Mouse (Mus musculus) left cerebral cortex, adult 18-20 months (tissue): ENCODE data around the gene Zfp458. TPM values are rescaled to one million over a fixed set of nuclear protein-coding genes. Genes with fewer than 3 reads are reported as not detected.
A peak's percentile ranks its signal among the peaks of the same experiment; 100 is the strongest.
"Not testable (repeated sequence)": the region's sequence is repeated elsewhere in the genome, so short reads cannot be mapped to it uniquely, and the experiment has no call there.

Experiments used
- DNase-seq, 2 experiments: peaks; one replicate each; pipeline ENCODE4 v3.0.0; 2021 to 2022; ENCODE audit warnings: low spot score in 2 of 2, mixed read lengths in 1 of 2
- long read RNA-seq, 2 experiments: library from polyadenylated mRNA; stranded (forward); transcript quantifications; one replicate each; pipeline ENCODE4 v2.0.0; 2021
- total RNA-seq, 2 experiments: library from RNA; stranded (reverse); gene quantifications; 2 replicates each; pipeline ENCODE4 v1.2.3; 2021

The Zfp458 gene
- 10 to 100 TPM; 18.7 to 20.4 TPM for total RNA-seq
- long read RNA-seq, experiment 1, full-length matches to known transcripts, result 1 of 2 reads
- long read RNA-seq, experiment 1, partial matches to known transcripts, result 0 of 2 reads
- long read RNA-seq, experiment 1, other reads (novel, unspliced or antisense), result 1 of 2 reads
- long read RNA-seq, experiment 2, result 0 reads

DNA sequence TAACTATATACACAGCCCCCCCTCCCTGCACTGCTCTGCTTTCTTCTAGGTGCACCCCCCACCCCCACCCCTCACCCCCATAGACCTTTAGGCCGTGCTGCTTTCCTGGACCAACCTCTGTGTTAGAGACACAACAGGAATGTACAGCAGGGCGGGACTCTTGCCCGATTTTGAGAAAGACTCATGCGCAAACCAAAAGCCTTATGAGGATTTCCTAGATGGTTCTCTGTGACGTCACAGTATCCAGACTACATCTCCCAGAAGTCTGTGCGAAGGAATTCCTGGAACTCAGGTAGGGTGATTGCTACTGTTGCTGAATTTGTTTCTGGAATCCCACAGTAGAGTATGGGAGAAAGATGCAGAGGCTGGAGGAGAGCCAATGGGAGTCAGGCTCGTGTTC is at the start of gene Zfp458:
Gene Zfp458 (minus strand): TSS at position 153 of the 400 bp plus-strand sequence.
- DNase-seq, result peak; percentile 16 to 27

DNA sequence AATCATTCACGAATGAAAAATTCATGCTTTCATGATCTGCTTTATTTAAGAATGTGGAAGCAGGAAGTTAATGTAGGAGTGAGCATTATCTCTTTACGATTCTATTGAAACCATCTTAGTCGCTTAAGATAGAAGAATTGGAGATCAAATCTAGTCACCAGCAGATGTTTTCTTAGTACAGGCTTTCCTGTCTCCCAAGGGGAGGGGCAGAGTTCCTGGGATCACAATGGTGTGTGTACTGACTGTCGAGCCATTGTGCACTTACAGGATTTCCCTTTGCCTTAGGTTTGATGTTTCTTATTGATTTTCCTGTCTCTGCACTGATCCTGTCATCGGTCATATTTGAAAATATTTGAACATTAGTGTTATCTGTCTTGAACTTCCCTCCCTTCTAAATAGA is 28.5 kb upstream of the Zfp458 start:
- DNase-seq, result peak in 1 of 2 experiments; percentile 2

DNA sequence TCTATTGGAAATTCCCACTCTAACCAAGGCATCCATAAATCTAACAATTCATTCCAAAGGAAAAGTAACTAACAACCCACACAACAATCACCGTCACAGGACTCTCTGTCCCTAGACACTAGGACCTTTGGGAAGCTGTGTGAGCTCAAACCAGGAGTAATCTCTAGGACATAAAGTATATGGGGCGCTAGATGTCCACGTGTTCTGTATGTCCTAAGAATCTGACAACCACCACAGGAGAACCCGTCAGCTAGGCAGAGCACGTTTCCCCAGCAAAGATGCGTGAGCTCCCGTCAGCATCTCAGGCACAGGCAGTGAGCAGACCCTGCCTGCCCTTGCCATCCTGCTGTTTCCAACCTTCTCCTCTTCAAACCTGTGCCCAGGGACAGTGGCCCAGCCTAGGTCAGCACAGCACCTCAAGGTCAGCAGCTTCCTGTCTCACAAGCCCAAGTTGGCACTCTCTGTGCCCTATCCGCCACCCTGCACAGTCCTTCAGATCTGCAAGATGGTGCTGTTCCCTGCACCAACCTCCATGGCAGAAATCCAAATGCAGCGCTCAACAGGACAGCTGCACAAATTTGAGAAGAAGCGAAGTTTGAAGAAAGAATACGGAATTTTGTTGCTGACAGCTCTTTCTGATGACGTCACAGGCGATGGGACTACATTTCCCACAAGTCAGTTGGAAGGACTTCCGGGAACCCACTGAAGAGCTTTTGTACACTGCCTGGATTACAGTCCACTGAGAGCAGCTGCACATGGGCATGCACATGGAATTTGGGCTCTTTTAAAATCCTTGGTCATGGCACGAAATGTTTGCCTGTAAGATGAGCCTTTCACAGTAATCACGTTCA is 27.8 kb upstream of the Zfp458 start, which contains the start of gene Zfp457:
Gene Zfp457 (minus strand): TSS at position 664 of the 851 bp plus-strand sequence.
- peak; percentile 92 for DNase-seq

DNA sequence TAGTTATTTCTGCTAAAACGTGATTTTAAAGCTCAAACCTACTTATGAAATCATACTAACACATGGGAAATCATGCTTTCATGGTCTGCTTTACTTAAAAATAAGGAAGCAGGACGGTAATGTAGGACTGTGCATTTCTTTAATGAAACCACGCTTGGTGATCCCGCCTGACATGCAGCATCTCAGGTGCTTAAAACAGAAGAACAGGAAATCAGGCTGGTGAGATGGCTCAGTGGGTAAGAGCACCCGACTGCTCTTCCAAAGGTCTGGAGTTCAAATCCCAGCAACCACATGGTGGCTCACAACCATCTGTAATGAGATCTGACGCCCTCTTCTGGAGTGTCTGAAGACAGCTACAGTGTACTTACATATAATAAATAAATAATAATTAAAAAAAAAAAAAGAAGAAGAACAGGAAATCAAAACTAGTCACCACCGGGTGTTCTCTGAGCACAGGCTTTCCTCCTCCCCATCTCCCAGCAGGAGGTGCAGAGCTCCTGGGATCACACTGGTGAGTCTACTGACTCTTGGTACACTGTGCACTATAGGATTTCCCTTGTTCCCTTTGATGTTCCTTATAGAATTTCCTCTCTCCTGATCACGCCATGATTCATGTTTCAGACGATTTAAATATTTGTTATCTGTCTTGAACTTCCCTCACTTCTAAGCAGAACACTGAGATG is 8.7 kb downstream of the Zfp458 start:
- DNase-seq, result not testable (repeated sequence)

DNA sequence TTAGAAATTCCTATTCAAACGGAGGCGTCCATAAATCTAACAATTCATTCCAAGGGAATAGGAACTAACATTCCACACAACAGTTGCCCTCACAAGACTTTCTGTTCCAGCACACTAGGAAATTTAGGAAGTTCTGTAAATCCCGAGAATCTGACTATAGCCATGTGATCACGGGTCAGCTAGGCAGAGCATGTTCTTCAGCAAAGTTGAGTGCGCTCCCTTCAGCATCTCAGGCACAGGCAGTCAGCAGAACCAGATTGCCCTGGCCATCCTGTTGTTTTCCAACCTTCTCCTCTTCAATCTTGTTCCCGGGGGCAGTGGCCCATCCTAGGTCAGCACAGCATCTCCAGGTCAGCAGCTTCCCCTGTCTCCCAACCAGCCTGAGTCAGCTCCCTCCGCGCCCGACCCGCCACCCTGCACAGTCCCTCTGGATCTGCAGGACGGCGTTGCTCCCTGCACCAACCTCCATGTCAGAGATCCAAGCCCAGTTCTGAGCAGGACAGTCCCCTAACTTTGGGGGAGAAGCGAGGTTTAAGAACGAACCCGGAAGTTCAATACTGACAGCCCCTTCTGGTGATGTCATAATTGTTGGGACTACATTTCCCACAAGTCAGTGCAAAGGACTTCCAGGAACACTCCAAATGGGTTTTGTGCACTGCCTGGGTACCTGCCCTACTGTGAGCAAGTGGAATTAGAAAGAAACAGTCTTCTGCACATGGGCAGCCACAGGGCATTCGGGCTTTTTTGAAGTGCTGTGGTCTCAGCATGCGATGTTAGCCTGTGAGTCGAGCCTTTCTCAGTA is 9.5 kb downstream of the Zfp458 start:
- DNase-seq, result peak; percentile 71 to 78

DNA sequence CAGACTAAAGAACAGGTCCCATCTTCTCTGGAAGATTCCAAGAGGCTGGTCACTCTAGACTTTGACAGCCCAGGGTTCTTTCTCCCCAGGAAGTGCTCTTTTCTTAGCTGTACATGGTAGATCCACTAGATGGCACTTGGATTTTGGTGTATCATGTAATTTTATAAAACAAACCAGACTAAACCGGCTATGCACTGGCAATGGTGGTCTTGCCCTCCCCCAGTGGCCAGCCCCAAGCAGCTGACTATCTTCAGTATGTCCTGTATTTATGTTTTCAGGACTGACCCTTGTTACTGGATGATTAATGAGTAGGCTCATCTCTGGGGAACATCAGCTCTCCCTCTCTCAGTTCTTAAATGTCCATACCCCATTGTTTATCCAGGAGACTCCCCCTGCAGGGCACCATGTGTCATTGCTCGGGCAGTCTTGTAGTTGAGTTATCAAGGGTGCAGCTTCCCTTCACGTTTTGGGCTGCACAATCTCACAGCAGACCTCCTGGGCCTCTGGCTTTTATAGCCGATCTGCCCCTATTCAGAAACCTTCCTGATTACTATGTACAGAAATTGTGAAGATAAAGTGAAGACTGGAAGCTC is 64.2 kb downstream of the Zfp458 start:
- no peak for DNase-seq

Other genes starting within 250 kb of the Zfp458 start
- gene Zfp712, start 217.3 kb downstream of the Zfp458 start, total RNA-seq, result 1 to 10 TPM; 5.3 to 5.5 TPM
- 1 to 10 TPM; 2.3 to 2.4 TPM for gene Zfp708, start 180.5 kb downstream of the Zfp458 start, total RNA-seq
- 1 to 10 TPM; 3.1 to 3.2 TPM for gene Gm28557, start 169.9 kb downstream of the Zfp458 start, total RNA-seq
- gene Rslcan18, start 162.2 kb downstream of the Zfp458 start, total RNA-seq, result under 1 TPM; 0.21 to 0.30 TPM
- gene Zfp759, start 156.8 kb downstream of the Zfp458 start, total RNA-seq, result 10 to 100 TPM in 1 of 2 experiments, 1 to 10 TPM in 1; 9.5 to 10.1 TPM
- 1 to 10 TPM; 4.3 to 5.5 TPM for gene Rsl1, start 105.3 kb downstream of the Zfp458 start, total RNA-seq
- gene Zfp455, start 84.0 kb downstream of the Zfp458 start, total RNA-seq, result 1 to 10 TPM; 3.1 to 4.5 TPM
- gene Zfp457, start 28.0 kb upstream of the Zfp458 start, total RNA-seq, result 1 to 10 TPM; 5.1 to 7.2 TPM
- 1 to 10 TPM; 3.1 TPM for gene Zfp595, start 54.1 kb upstream of the Zfp458 start, total RNA-seq
- 1 to 10 TPM in 1 of 2 experiments, not detected in 1; 3.6 TPM for gene Gm28044, start 82.1 kb upstream of the Zfp458 start, total RNA-seq
- under 1 TPM; 0.77 to 0.91 TPM for gene Zfp953, start 82.1 kb upstream of the Zfp458 start, total RNA-seq
- not detected for gene Gm28041, start 97.3 kb upstream of the Zfp458 start, total RNA-seq
- 1 to 10 TPM; 1.4 to 2.0 TPM for gene Zfp456, start 97.3 kb upstream of the Zfp458 start, total RNA-seq
- 1 to 10 TPM; 2.6 to 3.5 TPM for gene Zfp429, start 121.4 kb upstream of the Zfp458 start, total RNA-seq
- 1 to 10 TPM; 3.9 to 5.0 TPM for gene Zfp459, start 143.0 kb upstream of the Zfp458 start, total RNA-seq
- gene Zfp874a, start 173.2 kb upstream of the Zfp458 start, total RNA-seq, result 10 to 100 TPM; 12.1 to 12.8 TPM
- 10 to 100 TPM; 14.9 to 23.6 TPM for gene Zfp874b, start 205.8 kb upstream of the Zfp458 start, total RNA-seq
- gene Zfp58, start 222.1 kb upstream of the Zfp458 start, total RNA-seq, result 1 to 10 TPM; 9.7 to 9.9 TPM
- 1 to 10 TPM in 1 of 2 experiments, not detected in 1; 1.6 TPM for gene Gm26965, start 247.7 kb upstream of the Zfp458 start, total RNA-seq
- 10 to 100 TPM; 21.3 to 21.4 TPM for gene Zfp87, start 247.7 kb upstream of the Zfp458 start, total RNA-seq